Mouse (Mus musculus): ENCODE data around the gene Arhgap8. TPM values are rescaled to one million over a fixed set of nuclear protein-coding genes. Genes with fewer than 3 reads are reported as not detected.

Gene Arhgap8
- polyA plus RNA-seq, 1 experiment from 2014 or later = 0.40 TPM

DNA sequence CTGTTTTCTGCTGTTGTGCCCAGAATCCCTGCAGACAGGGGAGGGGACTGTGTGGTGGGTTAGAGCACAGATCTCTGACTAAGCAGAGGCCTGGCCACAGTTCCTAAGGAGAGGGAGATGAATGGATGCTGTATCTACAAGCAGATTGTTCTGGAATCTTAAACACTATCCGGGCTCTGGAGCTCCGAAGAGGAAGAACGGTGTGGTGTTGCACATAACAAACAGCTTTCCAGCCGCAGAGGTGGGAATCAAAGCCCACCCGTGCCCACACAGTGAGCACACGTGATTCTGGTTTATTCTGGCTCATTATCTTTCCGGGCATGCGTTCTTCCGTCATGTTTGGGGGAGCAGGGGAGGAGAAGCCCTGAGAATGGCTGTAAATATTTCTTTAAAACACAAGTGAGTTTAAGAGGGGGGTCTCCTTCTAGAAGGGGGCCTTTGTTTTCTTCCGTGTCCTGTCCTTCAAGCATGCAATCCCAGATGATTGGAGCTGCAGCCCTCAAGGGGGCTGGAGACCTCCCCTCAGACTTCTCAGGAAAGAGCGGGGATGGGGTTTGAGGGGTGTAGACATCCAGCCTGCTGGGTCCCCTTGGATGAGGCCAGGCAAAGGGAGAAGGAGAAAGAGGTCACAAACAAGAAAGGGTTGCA, 16.6 kb downstream of the Arhgap8 start:
- no peak overlapping the region for H3K9ac ChIP-seq
- no peaks in the 10 kb centered on the region for H3K4me1 ChIP-seq (replicated peaks)
- no peak overlapping the region for H3K27ac ChIP-seq (replicated peaks)
- no peak overlapping the region for H3K4me2 ChIP-seq
- no peaks in the 10 kb centered on the region for H3K27me3 ChIP-seq
- no peaks in the 10 kb centered on the region for H3K36me3 ChIP-seq (replicated peaks)
- no peak overlapping the region for H3K4me3 ChIP-seq (replicated peaks)
- H3K9me3 ChIP-seq (replicated peaks) = no peaks in the 10 kb centered on the region
- no peak for ATAC-seq (ENCODE audit: insufficient read depth)
- WGBS (ENCODE audit: insufficient replicate concordance) = 69% methylated on average over 11 of the region's 11 CpGs

DNA sequence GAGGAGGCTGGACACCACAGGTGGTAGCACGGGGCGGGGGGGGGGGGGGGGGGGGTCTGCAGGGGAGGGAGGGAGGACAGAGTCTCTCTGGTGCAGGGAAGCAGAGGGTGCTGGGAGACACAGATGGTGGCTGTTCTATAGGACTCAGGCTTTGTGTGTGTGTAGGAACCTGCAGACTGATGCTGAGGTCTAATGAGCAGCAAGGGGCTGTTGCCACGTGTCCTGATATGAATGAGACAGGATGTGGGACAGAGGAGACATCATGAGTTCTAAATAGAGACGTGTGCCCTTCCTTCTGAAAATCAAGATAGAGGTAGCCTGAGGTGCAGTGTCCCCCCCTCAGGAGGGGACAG, 17.1 kb downstream of the Arhgap8 start:
- no peak overlapping the region for H3K4me2 ChIP-seq
- no peaks in the 10 kb centered on the region for H3K27me3 ChIP-seq
- no peak overlapping the region for H3K4me3 ChIP-seq (replicated peaks)
- no peak overlapping the region for H3K27ac ChIP-seq (replicated peaks)
- no peaks in the 10 kb centered on the region for H3K9me3 ChIP-seq (replicated peaks)
- no peak overlapping the region for H3K9ac ChIP-seq
- no peaks in the 10 kb centered on the region for H3K36me3 ChIP-seq (replicated peaks)
- 27% methylated on average over 3 of the region's 4 CpGs for WGBS (ENCODE audit: insufficient replicate concordance)
- H3K4me1 ChIP-seq (replicated peaks) = no peaks in the 10 kb centered on the region
- no peak for ATAC-seq (ENCODE audit: insufficient read depth)

DNA sequence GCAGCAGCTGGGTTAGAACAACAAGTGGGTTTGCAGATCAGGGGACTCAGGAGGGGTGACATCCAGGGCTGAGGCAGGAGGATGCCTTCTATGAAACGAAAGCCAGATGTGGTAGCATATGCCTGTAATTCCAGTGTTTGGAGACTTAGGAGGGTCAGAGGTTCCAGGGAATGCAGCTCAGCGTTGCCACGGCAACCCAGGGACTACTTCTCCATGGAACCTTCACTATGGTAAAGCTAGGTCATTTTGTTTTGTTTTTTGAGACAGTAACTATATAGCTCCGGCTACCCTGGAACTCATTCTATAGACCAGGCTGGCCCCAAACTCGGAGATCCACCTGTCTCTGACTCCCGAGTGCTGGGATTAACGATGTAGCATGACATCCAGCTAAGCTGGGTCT, 18.4 kb downstream of the Arhgap8 start:
- Histone ChIP-seq H3K9me3 (replicated peaks) (no peaks in the 10 kb centered on the region), H3K36me3 (replicated peaks) (no peaks in the 10 kb centered on the region), H3K4me1 (replicated peaks) (no peaks in the 10 kb centered on the region), H3K27me3 (no peaks in the 10 kb centered on the region), H3K9ac (no peak overlapping the region), H3K27ac (replicated peaks) (no peak overlapping the region), H3K4me2 (no peak overlapping the region), H3K4me3 (replicated peaks) (no peak overlapping the region)
- no peak for ATAC-seq (ENCODE audit: insufficient read depth)
- 75% methylated on average over 7 of the region's 7 CpGs for WGBS (ENCODE audit: insufficient replicate concordance)

DNA sequence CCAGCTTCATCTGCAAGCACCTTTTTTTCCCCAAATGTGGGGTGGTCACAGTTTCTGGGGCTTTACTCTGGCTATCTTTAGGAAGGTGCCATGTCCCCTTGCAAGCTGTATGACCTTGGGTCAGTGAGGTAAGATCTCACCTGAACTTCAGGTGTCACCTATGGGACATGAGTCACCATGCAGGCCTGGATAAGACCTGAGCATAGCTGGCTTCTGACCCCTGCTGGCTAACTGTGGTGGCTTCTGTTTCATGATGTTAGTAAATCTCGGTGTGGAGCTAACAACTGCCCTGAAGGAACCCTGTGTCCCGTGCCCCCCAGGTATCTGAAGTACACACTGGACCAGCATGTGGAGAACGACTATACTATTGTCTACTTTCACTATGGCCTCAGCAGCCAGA, 21.7 kb downstream of the Arhgap8 start:
- no peaks in the 10 kb centered on the region for H3K27me3 ChIP-seq
- H3K4me2 ChIP-seq = no peak overlapping the region
- H3K4me1 ChIP-seq (replicated peaks) = no peaks in the 10 kb centered on the region
- no peaks in the 10 kb centered on the region for H3K36me3 ChIP-seq (replicated peaks)
- no peak overlapping the region for H3K4me3 ChIP-seq (replicated peaks)
- ATAC-seq (ENCODE audit: insufficient read depth) = no peak
- no peaks in the 10 kb centered on the region for H3K9me3 ChIP-seq (replicated peaks)
- no peak overlapping the region for H3K27ac ChIP-seq (replicated peaks)
- WGBS (ENCODE audit: insufficient replicate concordance) = 34% methylated on average over 3 of the region's 3 CpGs
- no peak overlapping the region for H3K9ac ChIP-seq

DNA sequence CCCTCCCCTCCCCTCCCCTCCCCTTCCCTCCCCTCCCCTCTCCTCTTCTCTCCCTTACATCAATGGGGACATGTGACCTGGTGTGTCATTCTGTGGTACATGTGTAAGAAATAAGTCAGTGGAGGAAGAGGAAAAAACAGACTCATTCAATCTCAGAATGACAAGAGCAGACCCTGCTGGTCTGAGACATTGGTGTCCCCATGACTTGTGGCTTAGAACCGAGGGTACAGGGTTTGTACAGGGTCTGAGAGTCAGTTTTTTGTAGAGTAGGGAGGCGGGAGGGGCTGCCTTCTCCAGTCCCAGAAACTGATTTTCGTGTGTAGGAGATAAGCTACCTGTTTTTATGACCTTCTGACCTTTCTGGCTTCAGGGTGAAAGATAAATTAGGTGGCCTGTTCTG, 23.5 kb downstream of the Arhgap8 start:
- Histone ChIP-seq H3K36me3 (replicated peaks) (no peaks in the 10 kb centered on the region), H3K9me3 (replicated peaks) (no peaks in the 10 kb centered on the region), H3K9ac (no peak overlapping the region), H3K27me3 (no peaks in the 10 kb centered on the region), H3K4me2 (no peak overlapping the region), H3K4me1 (replicated peaks) (no peaks in the 10 kb centered on the region), H3K4me3 (replicated peaks) (no peak overlapping the region), H3K27ac (replicated peaks) (0 out of 2 replicates have a peak overlapping the region, but pooled peaks have one; percentile 41)
- ATAC-seq (ENCODE audit: insufficient read depth) = no peak
- 3% methylated on average over 3 of the region's 3 CpGs for WGBS (ENCODE audit: insufficient replicate concordance)

DNA sequence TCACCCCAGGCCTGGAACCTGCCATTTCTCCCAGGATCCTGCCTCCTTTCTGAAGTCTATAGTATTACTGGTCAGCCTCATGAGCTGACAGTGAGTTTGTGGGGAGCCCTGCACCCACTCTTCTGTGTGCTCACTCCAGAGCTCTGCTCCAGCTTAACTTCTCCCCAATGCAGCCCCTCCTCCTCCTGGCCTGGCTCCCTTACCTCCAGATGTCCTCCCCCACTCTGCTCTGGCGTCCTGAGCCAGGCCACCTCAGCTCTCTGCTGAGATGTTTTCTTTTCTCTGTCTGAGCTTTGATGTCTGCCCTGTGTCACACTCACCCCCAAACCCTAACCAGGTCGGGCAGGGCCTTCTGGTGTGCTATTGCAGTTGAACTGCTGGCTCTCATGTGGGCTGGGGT, 24.5 kb downstream of the Arhgap8 start:
- no peak overlapping the region for H3K4me2 ChIP-seq
- H3K4me3 ChIP-seq (replicated peaks) = no peak overlapping the region
- WGBS (ENCODE audit: insufficient replicate concordance) = 18% methylated on average over 2 of the region's 2 CpGs
- no peaks in the 10 kb centered on the region for H3K9me3 ChIP-seq (replicated peaks)
- H3K36me3 ChIP-seq (replicated peaks) = no peaks in the 10 kb centered on the region
- no peak for ATAC-seq (ENCODE audit: insufficient read depth)
- no peaks in the 10 kb centered on the region for H3K27me3 ChIP-seq
- no peaks in the 10 kb centered on the region for H3K4me1 ChIP-seq (replicated peaks)
- no peak overlapping the region for H3K9ac ChIP-seq
- no peak overlapping the region for H3K27ac ChIP-seq (replicated peaks)

DNA sequence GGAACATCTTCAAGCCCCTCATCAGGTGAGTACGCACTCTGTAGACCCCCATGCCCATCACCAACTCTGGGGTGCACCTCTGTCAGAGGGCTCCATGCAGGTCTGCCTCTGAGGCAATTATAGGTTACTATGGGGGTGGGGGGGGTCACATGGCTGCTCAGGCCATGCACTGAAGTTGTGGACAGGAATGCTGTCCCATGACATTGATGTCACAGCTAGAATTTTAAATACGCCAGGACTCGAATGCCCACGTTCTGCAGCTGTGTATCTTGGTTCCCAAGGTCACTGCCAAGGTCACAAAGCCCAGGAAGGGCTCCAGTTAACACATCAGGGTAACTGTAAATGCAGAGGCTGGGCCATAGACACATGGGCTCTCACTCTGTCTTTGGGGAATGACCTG, 26.0 kb downstream of the Arhgap8 start:
- Histone ChIP-seq H3K36me3 (replicated peaks) (no peaks in the 10 kb centered on the region), H3K9me3 (replicated peaks) (no peaks in the 10 kb centered on the region), H3K4me2 (no peak overlapping the region), H3K4me3 (replicated peaks) (no peak overlapping the region), H3K27me3 (no peaks in the 10 kb centered on the region), H3K27ac (replicated peaks) (no peak overlapping the region), H3K4me1 (replicated peaks) (no peaks in the 10 kb centered on the region), H3K9ac (no peak overlapping the region)
- ATAC-seq (ENCODE audit: insufficient read depth) = no peak
- WGBS (ENCODE audit: insufficient replicate concordance) = 69% methylated on average over 4 of the region's 4 CpGs

DNA sequence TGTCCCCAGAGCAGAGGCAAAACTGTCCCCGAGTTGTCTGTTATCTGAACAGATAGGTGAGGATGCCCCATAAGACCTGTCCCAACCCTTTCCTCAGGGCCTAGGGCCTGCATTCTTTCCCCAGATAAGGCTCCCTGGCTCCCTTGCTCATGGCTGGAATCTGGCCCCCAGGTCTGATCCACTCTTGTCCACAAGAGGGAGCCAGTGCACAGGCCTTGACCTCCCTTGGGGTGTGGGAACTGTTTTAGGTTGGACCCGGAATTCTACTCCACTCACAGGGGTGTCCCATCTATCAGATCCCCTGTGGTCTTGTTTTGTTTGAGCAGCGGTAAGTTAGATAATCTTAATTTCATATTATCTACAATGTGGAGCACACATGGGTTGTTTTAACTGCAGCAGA, 35.1 kb downstream of the Arhgap8 start:
- ATAC-seq (ENCODE audit: insufficient read depth) = no peak
- H3K9ac ChIP-seq = no peak overlapping the region
- H3K36me3 ChIP-seq (replicated peaks) = no peaks in the 10 kb centered on the region
- no peak overlapping the region for H3K4me3 ChIP-seq (replicated peaks)
- peaks cover 27% of the 10 kb centered on the region for H3K27me3 ChIP-seq
- no peak overlapping the region for H3K27ac ChIP-seq (replicated peaks)
- H3K4me2 ChIP-seq = no peak overlapping the region
- 14% methylated on average over 3 of the region's 3 CpGs for WGBS (ENCODE audit: insufficient replicate concordance)
- no peaks in the 10 kb centered on the region for H3K4me1 ChIP-seq (replicated peaks)
- no peaks in the 10 kb centered on the region for H3K9me3 ChIP-seq (replicated peaks)

DNA sequence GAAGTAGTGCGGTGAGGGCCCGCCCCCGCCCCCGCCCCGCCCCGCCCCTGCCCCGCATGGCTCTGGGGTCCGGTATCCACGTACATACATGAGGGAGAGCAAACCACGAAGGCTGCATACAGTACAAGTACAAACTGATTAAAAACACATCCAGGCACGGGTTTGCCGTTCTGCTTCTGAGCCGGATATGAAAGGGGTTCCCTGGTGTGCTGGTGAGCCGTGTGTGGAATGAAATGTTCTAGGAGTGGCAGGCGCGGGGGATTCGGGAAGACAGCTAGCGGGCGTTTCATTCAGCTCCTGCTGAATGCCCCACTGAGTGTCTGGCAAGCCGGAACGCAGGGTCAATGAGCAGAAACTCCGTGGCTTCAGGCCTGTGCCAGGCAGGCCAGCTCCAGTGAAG, 36.6 kb downstream of the Arhgap8 start:
- Histone ChIP-seq H3K4me2 (peak overlapping the region; percentile 33), H3K27me3 (peaks cover 27% of the 10 kb centered on the region), H3K27ac (replicated peaks) (no peak overlapping the region), H3K9ac (no peak overlapping the region), H3K36me3 (replicated peaks) (no peaks in the 10 kb centered on the region), H3K9me3 (replicated peaks) (no peaks in the 10 kb centered on the region), H3K4me3 (replicated peaks) (no peak overlapping the region), H3K4me1 (replicated peaks) (no peaks in the 10 kb centered on the region)
- ATAC-seq (ENCODE audit: insufficient read depth) = no peak
- 7% methylated on average over 22 of the region's 22 CpGs for WGBS (ENCODE audit: insufficient replicate concordance)

DNA sequence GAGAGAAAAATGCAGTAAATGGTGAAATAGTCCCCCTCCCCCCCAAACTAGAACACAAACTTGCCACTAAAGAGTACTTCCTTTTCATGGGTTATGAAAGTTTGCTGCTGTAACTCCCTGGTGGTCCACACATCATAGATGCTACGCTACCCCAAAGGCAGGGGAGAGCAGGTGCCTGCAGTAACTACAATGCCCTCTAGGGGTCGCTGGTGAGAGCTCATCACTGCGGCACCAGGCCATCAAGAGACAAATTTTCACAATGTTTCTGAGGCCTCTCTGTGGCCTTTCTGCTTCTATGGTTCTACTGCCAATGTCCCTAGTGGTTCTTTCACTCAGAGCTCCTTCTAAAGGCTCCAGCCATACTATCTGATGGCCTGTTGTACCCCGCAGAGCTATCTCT, 38.6 kb downstream of the Arhgap8 start:
- no peaks in the 10 kb centered on the region for H3K9me3 ChIP-seq (replicated peaks)
- H3K4me2 ChIP-seq = no peak overlapping the region
- no peak for ATAC-seq (ENCODE audit: insufficient read depth)
- no peak overlapping the region for H3K9ac ChIP-seq
- H3K4me1 ChIP-seq (replicated peaks) = no peaks in the 10 kb centered on the region
- no peak overlapping the region for H3K4me3 ChIP-seq (replicated peaks)
- WGBS (ENCODE audit: insufficient replicate concordance) = 33% methylated on average over 4 of the region's 4 CpGs
- no peaks in the 10 kb centered on the region for H3K36me3 ChIP-seq (replicated peaks)
- no peak overlapping the region for H3K27ac ChIP-seq (replicated peaks)
- H3K27me3 ChIP-seq = peaks cover 27% of the 10 kb centered on the region

DNA sequence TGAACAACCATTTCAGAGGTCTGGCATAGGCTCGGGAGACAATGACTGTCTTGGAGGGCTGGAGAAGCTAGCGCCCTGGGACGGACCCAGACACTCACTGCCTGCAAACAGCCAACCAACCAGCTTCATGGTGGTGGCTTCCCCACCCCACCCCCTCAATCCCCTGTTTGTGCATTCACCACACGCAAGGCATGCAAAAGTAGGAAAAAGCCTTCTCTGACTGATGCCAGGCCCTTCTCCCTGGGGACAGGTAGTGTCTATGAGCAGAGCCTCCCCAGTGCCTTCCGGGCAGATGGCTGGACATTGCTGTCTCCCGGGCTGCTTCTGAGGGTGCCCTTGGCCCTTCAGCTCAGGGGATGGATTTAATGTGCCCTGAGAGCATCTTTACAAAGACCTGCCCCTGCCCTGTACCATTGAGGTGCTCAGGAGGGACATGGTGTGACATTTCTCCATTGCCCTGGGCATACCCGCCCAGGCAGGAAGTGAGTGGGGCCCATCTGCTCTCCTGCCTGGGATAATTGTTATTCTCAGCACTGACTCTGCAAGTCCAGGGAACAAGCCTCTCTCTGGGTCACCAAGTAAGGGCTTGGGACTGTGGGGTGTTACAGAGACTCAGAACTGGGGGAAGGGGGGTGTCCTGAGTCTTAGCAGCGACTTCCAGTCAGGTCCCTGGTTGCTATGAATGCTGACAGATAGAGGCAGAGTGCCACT, 43.0 kb downstream of the Arhgap8 start:
- Histone ChIP-seq H3K27me3 (peaks cover 2% of the 10 kb centered on the region; the same call in 1 of the 2 replicates), H3K4me2 (no peak overlapping the region), H3K36me3 (replicated peaks) (no peaks in the 10 kb centered on the region), H3K4me3 (replicated peaks) (no peak overlapping the region), H3K9ac (no peak overlapping the region), H3K4me1 (replicated peaks) (no peaks in the 10 kb centered on the region), H3K27ac (replicated peaks) (no peak overlapping the region), H3K9me3 (replicated peaks) (no peaks in the 10 kb centered on the region)
- ATAC-seq (ENCODE audit: insufficient read depth) = no peak
- 60% methylated on average over 8 of the region's 8 CpGs for WGBS (ENCODE audit: insufficient replicate concordance)

DNA sequence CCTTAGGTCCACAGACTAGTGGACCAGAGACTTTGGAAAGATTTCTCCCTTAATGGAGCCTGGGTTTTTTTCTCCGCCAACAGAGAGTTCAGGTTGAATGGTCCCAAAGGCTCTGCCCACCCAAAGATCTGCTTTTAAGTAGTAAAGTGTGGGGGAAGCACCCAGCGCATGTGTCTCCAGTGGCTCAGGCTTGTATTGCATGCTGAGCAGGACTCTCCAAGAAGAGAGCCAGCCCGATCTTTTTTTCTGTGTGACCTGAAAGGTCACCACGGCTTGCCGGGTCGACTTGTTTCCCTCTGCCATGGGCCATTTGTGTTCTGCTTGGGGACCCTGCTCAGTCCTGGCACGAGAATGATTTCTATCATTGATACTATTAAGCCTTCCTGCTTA, 43.6 kb downstream of the Arhgap8 start:
- Histone ChIP-seq H3K4me1 (replicated peaks) (no peaks in the 10 kb centered on the region), H3K9me3 (replicated peaks) (no peaks in the 10 kb centered on the region), H3K4me3 (replicated peaks) (no peak overlapping the region), H3K27me3 (no peaks in the 10 kb centered on the region), H3K36me3 (replicated peaks) (no peaks in the 10 kb centered on the region), H3K27ac (replicated peaks) (no peak overlapping the region), H3K4me2 (no peak overlapping the region), H3K9ac (no peak overlapping the region)
- WGBS (ENCODE audit: insufficient replicate concordance) = 38% methylated on average over 7 of the region's 7 CpGs
- ATAC-seq (ENCODE audit: insufficient read depth) = no peak

Measured in liver, embryonic 15.5 days (tissue).